Mouse (Mus musculus) kidney, adult 2 months (tissue): ENCODE data around the gene Habp4. TPM values are rescaled to one million over a fixed set of nuclear protein-coding genes. Genes with fewer than 3 reads are reported as not detected.

Experiments
- DNase-seq: peaks from one replicate; pipeline ENCODE4 v3.0.0; 2021
- H3K27ac ChIP-seq: fragments of 200-500 bp; 2 replicates; pipeline ENCODE4 v1.5.1; 2012; ENCODE audit warnings: low read depth, low read length, control low read depth, inconsistent platforms; ENCODE audit not compliant: insufficient read depth
- H3K27me3 ChIP-seq: fragments of 200-500 bp; replicated peaks from 2 replicates; pipeline ENCODE4 v1.6.1; 2012; ENCODE audit warnings: mild to moderate bottlenecking, moderate library complexity, low read length, inconsistent platforms; ENCODE audit not compliant: control insufficient read depth, insufficient read depth
- H3K36me3 ChIP-seq: fragments of 200-500 bp; 2 replicates; pipeline ENCODE4 v1.6.1; 2012; ENCODE audit warnings: mild to moderate bottlenecking, moderate library complexity, low read length, inconsistent platforms; ENCODE audit not compliant: control insufficient read depth, insufficient read depth
- H3K4me1 ChIP-seq: fragments of 200-500 bp; 2 replicates; pipeline ENCODE4 v1.6.1; 2011; ENCODE audit warnings: low read length; ENCODE audit not compliant: control insufficient read depth, insufficient read depth
- H3K4me3 ChIP-seq: fragments of 200-500 bp; 2 replicates; pipeline ENCODE4 v1.5.1; 2011; ENCODE audit warnings: mild to moderate bottlenecking, low read depth, low read length, control low read depth; ENCODE audit not compliant: insufficient read depth
- CTCF ChIP-seq: fragments of 200-500 bp; conservative IDR thresholded peaks from 2 replicates; pipeline ENCODE4 v1.5.1; 2011; ENCODE audit warnings: low read depth, mild to moderate bottlenecking, control low read depth, low read length, moderate library complexity, mixed read lengths; ENCODE audit not compliant: insufficient read depth, insufficient read length
- POLR2A ChIP-seq: fragments of 200-500 bp; IDR thresholded peaks from one replicate; pipeline ENCODE4 v1.6.1; 2011; ENCODE audit warnings: low read depth, low read length, control low read depth
- WGBS: fragments of 180-500 bp; shearing (Covaris S2); methylation state at CpG from one replicate; pipeline ENCODE4 v1.1.7; 2018; 5-methylcytosine and 5-hydroxymethylcytosine counted together
- polyA plus RNA-seq: library from polyadenylated mRNA; depleted of rRNA; stranded (reverse); fragments of >200 nt; gene quantifications from 2 replicates; pipeline ENCODE4 v1.2.3, GENCODE M21; 2012

The Habp4 gene
- polyA plus RNA-seq, 1 experiment, result 37.6 TPM

DNA sequence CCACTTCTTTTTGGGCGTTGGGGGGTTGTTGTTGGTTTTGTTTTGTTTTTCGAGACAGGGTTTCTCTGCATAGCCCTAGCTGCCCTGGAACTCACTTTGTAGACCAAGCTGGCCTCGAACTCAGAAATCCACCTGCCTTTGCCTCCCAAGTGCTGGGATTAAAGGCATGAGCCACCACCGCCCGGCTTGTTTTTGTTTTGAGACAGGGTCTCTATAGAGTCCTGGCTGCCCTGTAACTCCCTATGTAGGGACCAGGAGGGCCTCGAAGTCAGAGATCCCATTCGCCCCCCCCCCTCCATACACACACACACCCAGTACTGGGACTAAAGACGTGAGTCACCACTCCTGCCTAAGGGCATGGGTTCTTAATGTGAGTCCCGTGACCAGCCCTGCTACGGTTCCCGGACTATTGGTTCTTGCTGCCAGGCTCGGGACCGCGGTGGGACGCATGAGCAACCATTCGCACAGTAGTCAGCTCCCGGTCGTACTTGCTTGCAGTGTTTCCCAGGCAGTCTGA, 7.8 kb upstream of the Habp4 start:
- WGBS, result under 1% methylated on average over 18 of the region's 18 CpGs
- no peaks in the 10 kb centered on the region for H3K36me3 ChIP-seq
- TF ChIP-seq CTCF, result no peak
- TF ChIP-seq POLR2A, result no peak
- DNase-seq, result peak; percentile 94
- peaks cover 7% of the 10 kb centered on the region; the same call in 1 of the 2 replicates for H3K4me1 ChIP-seq
- peak overlapping the region; percentile 72 for H3K27ac ChIP-seq
- H3K4me3 ChIP-seq, result peak overlapping the region; percentile 31
- no peaks in the 10 kb centered on the region for H3K27me3 ChIP-seq

DNA sequence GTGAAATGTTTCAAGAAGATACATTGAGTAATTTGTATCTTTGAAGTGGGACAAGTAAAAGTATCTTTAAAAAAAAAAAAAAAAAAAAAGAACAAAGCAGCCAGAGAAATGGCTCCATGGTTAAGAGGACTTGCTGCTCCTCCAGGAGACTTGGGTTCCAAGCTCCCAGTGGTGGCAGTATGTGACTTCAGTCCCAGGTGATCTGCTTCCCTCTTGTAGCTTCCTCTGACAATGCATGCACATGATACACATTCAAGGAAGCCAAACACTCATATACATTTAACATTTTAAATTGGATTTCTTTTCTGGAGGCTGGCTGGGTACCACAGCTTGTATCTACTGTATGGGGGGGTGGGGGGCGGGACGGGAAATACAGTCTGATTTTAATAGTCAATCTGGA, 7.0 kb upstream of the Habp4 start:
- Histone ChIP-seq H3K4me3 (no peak overlapping the region), H3K27me3 (no peaks in the 10 kb centered on the region), H3K27ac (0 out of 2 replicates have a peak overlapping the region, but pooled peaks have one; percentile 18), H3K4me1 (peaks cover 7% of the 10 kb centered on the region; the same call in 1 of the 2 replicates), H3K36me3 (no peaks in the 10 kb centered on the region)
- peak; percentile 10 for DNase-seq
- WGBS, result 45% methylated on average over 2 of the region's 2 CpGs
- no peak for TF ChIP-seq POLR2A

DNA sequence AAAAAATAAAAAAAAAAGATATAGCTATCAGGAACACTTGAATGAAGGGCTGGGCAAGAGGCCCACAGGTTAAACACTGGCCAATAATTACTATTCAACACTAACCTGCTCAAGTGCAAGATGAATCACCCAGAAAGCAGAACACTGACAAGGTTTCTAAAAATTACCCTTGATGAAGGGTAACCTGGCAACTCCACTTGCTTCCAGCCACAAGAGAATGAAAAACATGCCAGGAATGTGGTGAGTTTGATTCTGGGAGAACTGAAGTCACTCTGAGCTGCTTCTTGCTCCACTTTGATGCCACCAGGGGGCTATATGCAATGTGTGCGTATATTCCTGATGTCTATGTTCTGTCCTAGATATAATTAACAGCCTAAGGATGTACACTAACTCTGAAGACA, 6.5 kb upstream of the Habp4 start:
- Histone ChIP-seq H3K36me3 (no peaks in the 10 kb centered on the region), H3K27me3 (no peaks in the 10 kb centered on the region), H3K4me1 (peaks cover 7% of the 10 kb centered on the region; the same call in 1 of the 2 replicates), H3K27ac (peak overlapping the region; percentile 62), H3K4me3 (no peak overlapping the region)
- 29% methylated on average over 1 of the region's 1 CpGs for WGBS
- TF ChIP-seq POLR2A (no peak), CTCF (no peak)
- DNase-seq, result peak; percentile 87

DNA sequence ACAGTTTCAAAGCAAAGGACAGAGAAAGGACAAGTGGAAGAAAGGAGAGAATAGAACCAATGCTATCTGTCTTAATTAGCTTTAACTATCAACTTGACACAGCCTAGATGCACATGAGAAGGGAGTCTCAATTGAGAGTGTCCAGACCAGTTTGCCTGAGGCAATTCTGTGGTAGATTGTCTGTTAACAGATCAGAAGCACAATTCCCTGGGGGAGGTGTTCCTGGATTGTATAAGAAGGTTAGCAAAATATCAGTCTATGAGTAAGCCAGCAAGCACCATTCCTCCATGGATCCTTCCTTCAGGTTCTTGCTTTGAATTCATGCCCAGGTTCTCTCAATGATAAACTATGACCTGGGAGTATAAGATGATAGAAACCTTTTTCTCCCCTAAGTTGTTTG, 4.7 kb upstream of the Habp4 start:
- TF ChIP-seq CTCF (no peak), POLR2A (no peak)
- H3K27me3 ChIP-seq, result no peaks in the 10 kb centered on the region
- no peak overlapping the region for H3K27ac ChIP-seq
- no peak overlapping the region for H3K4me3 ChIP-seq
- peaks cover 7% of the 10 kb centered on the region; the same call in 1 of the 2 replicates for H3K4me1 ChIP-seq
- DNase-seq, result no peak
- H3K36me3 ChIP-seq, result no peaks in the 10 kb centered on the region

DNA sequence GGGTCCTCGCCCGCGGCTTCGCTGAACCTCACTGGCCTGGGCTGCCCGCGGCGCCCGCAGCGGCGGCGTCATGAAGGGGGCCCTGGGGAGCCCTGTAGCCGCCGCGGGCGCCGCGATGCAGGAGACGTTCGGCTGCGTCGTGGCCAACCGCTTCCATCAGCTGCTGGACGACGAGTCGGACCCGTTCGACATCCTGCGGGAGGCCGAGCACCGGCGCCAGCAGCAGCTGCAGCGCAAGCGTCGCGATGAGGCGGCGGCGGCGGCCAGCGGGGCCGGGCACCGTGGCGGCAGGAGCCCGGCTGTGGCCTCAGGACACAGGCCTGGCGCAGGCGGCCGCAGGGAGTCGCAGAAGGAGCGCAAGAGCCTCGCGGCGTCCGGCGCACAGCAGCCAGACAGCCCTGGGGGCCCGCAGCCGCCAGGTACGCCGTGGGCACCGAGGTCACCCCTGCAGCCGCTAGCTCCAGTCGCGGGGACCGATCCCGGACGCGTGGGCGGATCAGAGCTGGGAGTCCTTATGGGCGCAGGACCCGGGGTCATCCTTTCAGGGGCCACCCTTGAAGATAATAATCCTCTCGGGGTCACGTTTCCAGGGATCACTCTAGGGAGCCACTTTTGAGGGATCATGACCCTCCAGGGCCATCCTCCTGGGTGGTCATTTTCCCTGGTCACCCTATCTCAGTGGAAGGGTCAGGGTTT, 440 bp downstream of the Habp4 start:
- DNase-seq, result no peak
- TF ChIP-seq CTCF (no peak), POLR2A (no peak)
- no peaks in the 10 kb centered on the region for H3K36me3 ChIP-seq
- no peaks in the 10 kb centered on the region for H3K27me3 ChIP-seq
- H3K4me1 ChIP-seq, result peaks cover 4% of the 10 kb centered on the region; the same call in 1 of the 2 replicates
- H3K27ac ChIP-seq, result peak overlapping the region; percentile 45
- under 1% methylated on average over 71 of the region's 71 CpGs for WGBS
- peak overlapping the region; percentile 71 for H3K4me3 ChIP-seq

DNA sequence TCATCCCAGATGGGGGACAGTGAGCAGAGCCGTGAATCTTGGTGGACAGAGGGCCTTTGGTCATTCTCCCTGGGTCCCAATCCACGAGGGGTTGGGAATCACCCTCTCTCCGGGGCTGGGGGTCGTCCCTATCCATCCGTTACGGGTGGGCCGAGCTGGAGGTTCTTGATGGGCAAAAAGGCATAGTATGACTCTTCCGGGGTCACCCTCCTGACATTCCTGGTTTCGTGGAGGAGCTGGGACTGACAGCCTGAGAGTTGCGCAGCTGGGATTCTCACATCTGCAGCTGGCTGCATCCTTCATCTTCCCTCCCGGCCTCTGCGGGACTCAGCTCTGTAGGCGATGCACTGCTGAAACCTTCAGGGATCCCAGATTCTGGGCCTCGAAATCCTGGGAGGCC, 1.0 kb downstream of the Habp4 start:
- Histone ChIP-seq H3K27me3 (no peaks in the 10 kb centered on the region), H3K27ac (no peak overlapping the region), H3K36me3 (no peaks in the 10 kb centered on the region), H3K4me3 (peak overlapping the region; percentile 71), H3K4me1 (peaks cover 4% of the 10 kb centered on the region; the same call in 1 of the 2 replicates)
- no peak for DNase-seq
- TF ChIP-seq POLR2A (no peak), CTCF (no peak)
- 8% methylated on average over 14 of the region's 14 CpGs for WGBS

DNA sequence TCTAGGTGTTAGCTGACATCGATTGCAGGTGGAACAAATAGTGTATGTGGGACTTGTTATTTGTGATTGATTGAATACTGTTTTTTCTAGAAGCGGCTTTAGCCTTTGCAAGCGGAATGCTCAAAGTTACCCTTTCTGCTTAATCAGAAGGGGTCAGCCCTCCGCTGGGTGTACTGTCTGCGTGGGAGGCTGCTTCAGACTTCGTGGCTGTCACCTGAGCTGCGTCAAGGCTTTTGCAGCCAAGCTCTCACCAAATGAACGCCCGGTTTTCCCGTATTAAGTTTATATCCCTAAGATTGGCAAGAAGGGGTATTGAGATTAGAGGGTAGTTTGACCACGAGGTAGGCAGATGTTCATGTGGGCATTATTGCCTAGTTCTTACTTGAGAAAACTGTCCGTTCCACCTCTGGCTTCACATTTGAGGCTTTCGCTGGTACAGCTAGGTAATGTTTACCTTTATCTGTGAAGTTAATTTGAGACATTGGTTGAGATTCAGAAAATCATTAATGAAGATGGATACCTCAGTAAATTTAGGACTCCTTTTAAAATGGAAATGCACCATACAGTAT, 1.6 kb downstream of the Habp4 start:
- Histone ChIP-seq H3K36me3 (no peaks in the 10 kb centered on the region), H3K27me3 (no peaks in the 10 kb centered on the region), H3K27ac (no peak overlapping the region), H3K4me1 (peaks cover 4% of the 10 kb centered on the region; the same call in 1 of the 2 replicates), H3K4me3 (peak overlapping the region; percentile 71)
- peak; percentile 54 for DNase-seq
- 37% methylated on average over 13 of the region's 13 CpGs for WGBS
- TF ChIP-seq POLR2A (no peak), CTCF (no peak)
